Mouse (Mus musculus) heart, adult 2 months (tissue): ENCODE data around the gene Uvssa.

Source experiments
- CTCF ChIP-seq: fragments of 200-600 bp; IDR thresholded peaks from 2 replicates; pipeline ENCODE4 v1.8.1; 2022; ENCODE audit warnings: antibody characterized with exemption, mild to moderate bottlenecking, moderate library complexity
- POLR2A ChIP-seq: fragments of 200-500 bp; IDR thresholded peaks from 2 replicates; pipeline ENCODE4 v1.6.1; 2011; ENCODE audit warnings: mild to moderate bottlenecking, low read depth, low read length, control low read depth; ENCODE audit not compliant: insufficient read depth

GRCm38 (mm10) chr5:33427461-33427860, 49.1 kb downstream of the Uvssa start:
- no peak for TF ChIP-seq CTCF
- no peak for TF ChIP-seq POLR2A
